Mouse (Mus musculus): ENCODE data around the gene Wdr48.

DNA sequence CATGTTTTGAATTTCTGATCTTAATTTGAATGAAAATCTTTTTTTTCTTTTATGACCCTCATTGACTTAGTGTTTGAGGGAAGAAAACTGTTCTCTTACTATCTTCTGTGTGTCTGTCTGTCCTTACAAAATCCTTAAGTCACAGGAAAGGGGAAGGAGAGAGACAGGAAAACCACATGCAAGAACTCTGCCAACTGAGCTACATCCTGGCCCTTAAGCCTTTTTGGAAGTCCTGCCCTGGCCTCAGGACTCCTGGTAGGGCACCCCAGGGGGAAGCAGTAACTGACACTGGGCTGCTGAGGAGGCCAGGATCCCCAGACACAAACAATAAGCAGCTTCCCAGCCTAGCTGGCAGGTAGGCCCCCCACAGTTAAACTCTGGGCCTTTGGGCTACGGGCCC lies 48.6 kb downstream of the Wdr48 start:
- no peak for TF ChIP-seq POLR2A (IDR thresholded peaks at IDR 0.05; ENCODE audit: borderline replicate concordance, extremely low read depth, low read depth, low read length)
- no peak for TF ChIP-seq CTCF (IDR thresholded peaks at IDR 0.05; ENCODE audit: insufficient read depth, low read length)

Measured in lung, adult 2 months (tissue).